Mouse (Mus musculus) liver, embryonic 11.5 days (tissue): ENCODE measurements at regions not wholly inside any gene's neighbourhood (a gene's known extent, or its start where the extent isn't known, plus 50 kb on each side); places are given as distances from the start of the nearest gene placed in this dataset.

Experiments
- ATAC-seq: fragments of 200-750 bp; cut with Nextera tagmentation; replicated peaks from 2 replicates; pipeline ENCODE4 v1.8.0; 2017; ENCODE audit warnings: moderate number of reproducible peaks, mild to moderate bottlenecking, moderate TSS enrichment, moderate library complexity; ENCODE audit not compliant: low FRiP score
- DNase-seq: peaks from one replicate; pipeline ENCODE4 v3.0.0-alpha.2; 2017; ENCODE audit warnings: low spot score
- H3K27ac ChIP-seq: fragments of 300-500 bp; sonication (generic); 2 replicates; pipeline ENCODE4 v1.5.1; 2014; ENCODE audit warnings: mild to moderate bottlenecking, low read depth, low read length, control low read depth
- H3K27me3 ChIP-seq: fragments of 300-500 bp; sonication (generic); replicated peaks from 2 replicates; pipeline ENCODE4 v1.6.1; 2014; ENCODE audit warnings: low read length, mixed read lengths; ENCODE audit not compliant: control insufficient read depth, insufficient read depth
- H3K36me3 ChIP-seq: fragments of 300-500 bp; sonication (generic); 2 replicates; pipeline ENCODE4 v1.6.1; 2014; ENCODE audit warnings: mild to moderate bottlenecking, low read length, moderate library complexity, mixed read lengths; ENCODE audit not compliant: control insufficient read depth, insufficient read depth
- H3K4me1 ChIP-seq: fragments of 300-500 bp; sonication (generic); replicated peaks from 2 replicates; pipeline ENCODE4 v1.6.1; 2014; ENCODE audit warnings: low read length, mixed read lengths; ENCODE audit not compliant: control insufficient read depth, insufficient read depth
- H3K4me2 ChIP-seq: fragments of 300-500 bp; sonication (generic); 2 replicates; pipeline ENCODE4 v1.6.1; 2014; ENCODE audit warnings: mild to moderate bottlenecking, control low read depth, moderate library complexity
- H3K4me3 ChIP-seq: fragments of 300-500 bp; sonication (generic); 2 replicates; pipeline ENCODE4 v1.5.1; 2014; ENCODE audit warnings: low read depth, low read length, control low read depth
- H3K9ac ChIP-seq: fragments of 300-500 bp; sonication (generic); 2 replicates; pipeline ENCODE4 v1.6.1; 2014; ENCODE audit warnings: low read depth, low read length, control low read depth
- H3K9me3 ChIP-seq: fragments of 300-500 bp; sonication (generic); 2 replicates; pipeline ENCODE4 v1.6.1; 2016; ENCODE audit warnings: low read length, inconsistent platforms, mixed read lengths; ENCODE audit not compliant: control insufficient read depth
- WGBS: fragments of 180-500 bp; shearing (Covaris S2); extraction: QIAGEN DNeasy Blood & Tissue Kit; methylation state at CpG from one replicate; pipeline ENCODE4 v1.1.7; 2014; 5-methylcytosine and 5-hydroxymethylcytosine counted together

GRCm38 (mm10) chr5:73729646-73730045 is 78.5 kb downstream of the Spata18 start:
- DNase-seq (no peak), ATAC-seq (no peak)
- Histone ChIP-seq H3K4me2 (no peak overlapping the region), H3K27ac (no peak overlapping the region), H3K4me3 (no peak overlapping the region), H3K9me3 (no peaks in the 10 kb centered on the region), H3K36me3 (no peaks in the 10 kb centered on the region), H3K4me1 (no peaks in the 10 kb centered on the region), H3K9ac (no peak overlapping the region), H3K27me3 (no peaks in the 10 kb centered on the region)
- 78% methylated on average over 13 of the region's 13 CpGs for WGBS

- no peak overlapping the region for H3K4me2 ChIP-seq
- no peak for DNase-seq
- H3K27me3 ChIP-seq, result no peaks in the 10 kb centered on the region
- ATAC-seq, result no peak
- no peaks in the 10 kb centered on the region for H3K9me3 ChIP-seq
- no peaks in the 10 kb centered on the region for H3K36me3 ChIP-seq
- H3K27ac ChIP-seq, result no peak overlapping the region
- no peak overlapping the region for H3K4me3 ChIP-seq
- H3K9ac ChIP-seq, result no peak overlapping the region
- WGBS, result 70% methylated on average over 9 of the region's 9 CpGs
- no peaks in the 10 kb centered on the region for H3K4me1 ChIP-seq
Observed at GRCm38 (mm10) chr5:73731423-73731822, 80.2 kb downstream of the Spata18 start.

- H3K27me3 ChIP-seq, result no peaks in the 10 kb centered on the region
- no peaks in the 10 kb centered on the region for H3K4me1 ChIP-seq
- H3K9ac ChIP-seq, result no peak overlapping the region
- no peak overlapping the region for H3K27ac ChIP-seq
- no peak for DNase-seq
- H3K36me3 ChIP-seq, result no peaks in the 10 kb centered on the region
- no peak overlapping the region for H3K4me2 ChIP-seq
- H3K9me3 ChIP-seq, result no peaks in the 10 kb centered on the region
- WGBS, result 60% methylated on average over 9 of the region's 9 CpGs
- no peak for ATAC-seq
- no peak overlapping the region for H3K4me3 ChIP-seq
Observed at GRCm38 (mm10) chr5:73731991-73732565, 80.9 kb downstream of the Spata18 start.

- H3K9me3 ChIP-seq, result no peaks in the 10 kb centered on the region
- H3K4me1 ChIP-seq, result no peaks in the 10 kb centered on the region
- H3K27ac ChIP-seq, result no peak overlapping the region
- H3K36me3 ChIP-seq, result no peaks in the 10 kb centered on the region
- no peak overlapping the region for H3K9ac ChIP-seq
- WGBS, result 78% methylated on average over 3 of the region's 3 CpGs
- H3K4me3 ChIP-seq, result no peak overlapping the region
- DNase-seq, result no peak
- H3K4me2 ChIP-seq, result no peak overlapping the region
- ATAC-seq, result no peak
- H3K27me3 ChIP-seq, result no peaks in the 10 kb centered on the region
Observed at GRCm38 (mm10) chr5:73740766-73741165, 89.6 kb downstream of the Spata18 start.

- H3K27ac ChIP-seq, result no peak overlapping the region
- no peaks in the 10 kb centered on the region for H3K36me3 ChIP-seq
- no peaks in the 10 kb centered on the region for H3K4me1 ChIP-seq
- H3K4me2 ChIP-seq, result no peak overlapping the region
- no peaks in the 10 kb centered on the region for H3K27me3 ChIP-seq
- ATAC-seq (no peak), DNase-seq (no peak)
- H3K9me3 ChIP-seq, result no peaks in the 10 kb centered on the region
- H3K4me3 ChIP-seq, result no peak overlapping the region
- H3K9ac ChIP-seq, result no peak overlapping the region
- WGBS, result 88% methylated on average over 11 of the region's 11 CpGs
Observed at GRCm38 (mm10) chr5:73741441-73741840, 90.3 kb downstream of the Spata18 start.

GRCm38 (mm10) chr5:73743953-73744352 is 92.8 kb downstream of the Spata18 start:
- Histone ChIP-seq H3K4me1 (no peaks in the 10 kb centered on the region), H3K27me3 (no peaks in the 10 kb centered on the region), H3K27ac (no peak overlapping the region), H3K4me3 (no peak overlapping the region), H3K9ac (no peak overlapping the region), H3K4me2 (no peak overlapping the region), H3K36me3 (no peaks in the 10 kb centered on the region), H3K9me3 (no peaks in the 10 kb centered on the region)
- ATAC-seq (no peak), DNase-seq (no peak)
- WGBS, result 100% methylated on average over 1 of the region's 1 CpGs

GRCm38 (mm10) chr5:73749791-73750190 is 98.6 kb downstream of the Spata18 start:
- WGBS, result 89% methylated on average over 4 of the region's 4 CpGs
- Histone ChIP-seq H3K9me3 (no peaks in the 10 kb centered on the region), H3K27me3 (no peaks in the 10 kb centered on the region), H3K27ac (no peak overlapping the region), H3K4me2 (no peak overlapping the region), H3K9ac (no peak overlapping the region), H3K4me3 (no peak overlapping the region), H3K4me1 (no peaks in the 10 kb centered on the region), H3K36me3 (no peaks in the 10 kb centered on the region)
- ATAC-seq (no peak), DNase-seq (no peak)

GRCm38 (mm10) chr5:73752225-73752644 is 101.1 kb downstream of the Spata18 start:
- WGBS, result 82% methylated on average over 10 of the region's 10 CpGs
- Histone ChIP-seq H3K36me3 (no peaks in the 10 kb centered on the region), H3K9me3 (no peaks in the 10 kb centered on the region), H3K4me2 (no peak overlapping the region), H3K4me3 (no peak overlapping the region), H3K4me1 (no peaks in the 10 kb centered on the region), H3K27me3 (no peaks in the 10 kb centered on the region), H3K27ac (no peak overlapping the region), H3K9ac (no peak overlapping the region)
- ATAC-seq, result no peak
- no peak for DNase-seq

GRCm38 (mm10) chr5:73753827-73754226 is 102.6 kb downstream of the Spata18 start:
- H3K27me3 ChIP-seq, result no peaks in the 10 kb centered on the region
- no peak overlapping the region for H3K9ac ChIP-seq
- no peaks in the 10 kb centered on the region for H3K36me3 ChIP-seq
- DNase-seq (no peak), ATAC-seq (no peak)
- H3K4me3 ChIP-seq, result no peak overlapping the region
- H3K4me2 ChIP-seq, result no peak overlapping the region
- no peaks in the 10 kb centered on the region for H3K4me1 ChIP-seq
- H3K9me3 ChIP-seq, result no peaks in the 10 kb centered on the region
- WGBS, result 68% methylated on average over 7 of the region's 7 CpGs
- H3K27ac ChIP-seq, result no peak overlapping the region
